Mouse (Mus musculus): ENCODE data around the gene Htr5b. TPM values are rescaled to one million over a fixed set of nuclear protein-coding genes. Genes with fewer than 3 reads are reported as not detected.

Gene Htr5b
- polyA plus RNA-seq, 1 experiment from 2014 or later: 0.14 TPM

- ATAC-seq (ENCODE audit: insufficient read depth) (peak; percentile 60; the same call in 1 of the 2 replicates), DNase-seq (peak; percentile 63)
- peak; percentile 70 for TF ChIP-seq CTCF (IDR thresholded peaks at IDR 0.05; ENCODE audit: low read depth)
- Histone ChIP-seq H3K27ac (ENCODE audit: low read depth) (no peak overlapping the region), H3K27me3 (ENCODE audit: insufficient read depth, low read length) (no peaks in the 10 kb centered on the region), H3K9ac (no peak overlapping the region), H3K4me2 (no peak overlapping the region), H3K4me3 (ENCODE audit: low read depth, low read length) (no peak overlapping the region), H3K9me3 (ENCODE audit: low read depth, low read length) (no peaks in the 10 kb centered on the region), H3K4me1 (ENCODE audit: insufficient read depth) (no peaks in the 10 kb centered on the region), H3K36me3 (ENCODE audit: insufficient read depth) (peaks cover 34% of the 10 kb centered on the region)
- WGBS: 28% methylated on average over 5 of the region's 5 CpGs
Measured at GRCm38 (mm10) chr1:121490241-121490640, 38.0 kb downstream of the Htr5b start.

GRCm38 (mm10) chr1:121486803-121487202 is 41.5 kb downstream of the Htr5b start:
- Histone ChIP-seq H3K9ac (no peak overlapping the region), H3K9me3 (ENCODE audit: low read depth, low read length) (no peaks in the 10 kb centered on the region), H3K4me2 (no peak overlapping the region), H3K27ac (ENCODE audit: low read depth) (no peak overlapping the region), H3K4me3 (ENCODE audit: low read depth, low read length) (no peak overlapping the region), H3K27me3 (ENCODE audit: insufficient read depth, low read length) (no peaks in the 10 kb centered on the region), H3K36me3 (ENCODE audit: insufficient read depth) (peaks cover 28% of the 10 kb centered on the region), H3K4me1 (ENCODE audit: insufficient read depth) (no peaks in the 10 kb centered on the region)
- no peak for TF ChIP-seq CTCF (IDR thresholded peaks at IDR 0.05; ENCODE audit: low read depth)
- ATAC-seq (ENCODE audit: insufficient read depth): no peak
- WGBS: 86% methylated on average over 6 of the region's 6 CpGs
- no peak for DNase-seq

- H3K9ac ChIP-seq: no peak overlapping the region
- DNase-seq: no peak
- TF ChIP-seq CTCF (IDR thresholded peaks at IDR 0.05; ENCODE audit: low read depth): no peak
- no peak overlapping the region for H3K4me2 ChIP-seq
- WGBS: 83% methylated on average over 4 of the region's 4 CpGs
- peaks cover 44% of the 10 kb centered on the region for H3K36me3 ChIP-seq (ENCODE audit: insufficient read depth)
- H3K27ac ChIP-seq (ENCODE audit: low read depth): no peak overlapping the region
- no peaks in the 10 kb centered on the region for H3K27me3 ChIP-seq (ENCODE audit: insufficient read depth, low read length)
- H3K9me3 ChIP-seq (ENCODE audit: low read depth, low read length): no peaks in the 10 kb centered on the region
- H3K4me3 ChIP-seq (ENCODE audit: low read depth, low read length): no peak overlapping the region
- ATAC-seq (ENCODE audit: insufficient read depth): no peak
- H3K4me1 ChIP-seq (ENCODE audit: insufficient read depth): no peaks in the 10 kb centered on the region
Measured at GRCm38 (mm10) chr1:121483091-121483490, 45.2 kb downstream of the Htr5b start.

GRCm38 (mm10) chr1:121479403-121479802 is 48.9 kb downstream of the Htr5b start:
- Histone ChIP-seq H3K4me2 (no peak overlapping the region), H3K4me1 (ENCODE audit: insufficient read depth) (no peaks in the 10 kb centered on the region), H3K4me3 (ENCODE audit: low read depth, low read length) (no peak overlapping the region), H3K9me3 (ENCODE audit: low read depth, low read length) (no peaks in the 10 kb centered on the region), H3K9ac (no peak overlapping the region), H3K27me3 (ENCODE audit: insufficient read depth, low read length) (no peaks in the 10 kb centered on the region), H3K36me3 (ENCODE audit: insufficient read depth) (peaks cover 44% of the 10 kb centered on the region; the same call in 1 of the 2 replicates), H3K27ac (ENCODE audit: low read depth) (no peak overlapping the region)
- no peak for TF ChIP-seq CTCF (IDR thresholded peaks at IDR 0.05; ENCODE audit: low read depth)
- 87% methylated on average over 5 of the region's 5 CpGs for WGBS
- DNase-seq: no peak
- ATAC-seq (ENCODE audit: insufficient read depth): no peak

- Histone ChIP-seq H3K9ac (no peak overlapping the region), H3K4me2 (no peak overlapping the region), H3K27me3 (ENCODE audit: insufficient read depth, low read length) (no peaks in the 10 kb centered on the region), H3K4me1 (ENCODE audit: insufficient read depth) (no peaks in the 10 kb centered on the region), H3K9me3 (ENCODE audit: low read depth, low read length) (no peaks in the 10 kb centered on the region), H3K4me3 (ENCODE audit: low read depth, low read length) (no peak overlapping the region), H3K36me3 (ENCODE audit: insufficient read depth) (peaks cover 44% of the 10 kb centered on the region; the same call in 1 of the 2 replicates), H3K27ac (ENCODE audit: low read depth) (no peak overlapping the region)
- DNase-seq (no peak), ATAC-seq (ENCODE audit: insufficient read depth) (no peak; the same call in 1 of the 2 replicates)
- 76% methylated on average over 12 of the region's 12 CpGs for WGBS
- TF ChIP-seq CTCF (IDR thresholded peaks at IDR 0.05; ENCODE audit: low read depth): no peak
Measured at GRCm38 (mm10) chr1:121478284-121478980, 49.8 kb downstream of the Htr5b start.

GRCm38 (mm10) chr1:121477716-121478115 is 50.5 kb downstream of the Htr5b start:
- Histone ChIP-seq H3K9me3 (ENCODE audit: low read depth, low read length) (no peaks in the 10 kb centered on the region), H3K4me3 (ENCODE audit: low read depth, low read length) (no peak overlapping the region), H3K9ac (no peak overlapping the region), H3K27ac (ENCODE audit: low read depth) (no peak overlapping the region), H3K4me1 (ENCODE audit: insufficient read depth) (no peaks in the 10 kb centered on the region), H3K36me3 (ENCODE audit: insufficient read depth) (peaks cover 38% of the 10 kb centered on the region; the same call in 1 of the 2 replicates), H3K4me2 (no peak overlapping the region), H3K27me3 (ENCODE audit: insufficient read depth, low read length) (no peaks in the 10 kb centered on the region)
- ATAC-seq (ENCODE audit: insufficient read depth): no peak
- TF ChIP-seq CTCF (IDR thresholded peaks at IDR 0.05; ENCODE audit: low read depth): no peak
- no peak for DNase-seq
- 98% methylated on average over 5 of the region's 5 CpGs for WGBS

- Histone ChIP-seq H3K36me3 (ENCODE audit: insufficient read depth) (peaks cover 14% of the 10 kb centered on the region), H3K4me2 (no peak overlapping the region), H3K9ac (no peak overlapping the region), H3K4me1 (ENCODE audit: insufficient read depth) (no peaks in the 10 kb centered on the region), H3K27me3 (ENCODE audit: insufficient read depth, low read length) (no peaks in the 10 kb centered on the region), H3K27ac (ENCODE audit: low read depth) (no peak overlapping the region), H3K4me3 (ENCODE audit: low read depth, low read length) (no peak overlapping the region), H3K9me3 (ENCODE audit: low read depth, low read length) (no peaks in the 10 kb centered on the region)
- no peak for ATAC-seq (ENCODE audit: insufficient read depth)
- 51% methylated on average over 5 of the region's 5 CpGs for WGBS
- no peak for TF ChIP-seq CTCF (IDR thresholded peaks at IDR 0.05; ENCODE audit: low read depth)
- DNase-seq: no peak
Measured at GRCm38 (mm10) chr1:121471503-121471902, 56.8 kb downstream of the Htr5b start.

Data from lung, embryonic 14.5 days (tissue).